Mouse (Mus musculus): ENCODE data around the gene Tmem274.

DNA sequence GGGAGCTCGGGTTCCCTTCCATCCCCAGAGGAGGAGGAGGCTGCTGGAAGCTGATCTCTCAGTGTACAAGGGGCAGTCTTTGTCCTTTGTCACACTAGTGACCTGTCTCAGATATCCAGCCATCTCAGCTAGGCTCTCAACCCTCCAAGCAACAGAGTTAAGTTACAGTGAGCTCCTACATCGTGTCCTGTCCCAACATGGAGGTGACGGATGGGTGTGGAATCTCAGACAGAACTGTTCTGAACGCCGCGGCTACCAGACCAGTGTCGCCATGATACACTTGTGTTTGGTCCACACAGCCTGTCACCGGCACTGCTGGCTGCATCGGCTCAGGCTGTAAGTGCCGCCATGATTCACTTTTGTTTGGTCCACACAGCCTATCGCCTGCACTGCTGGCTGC lies at the start of gene Tmem274:
- no peak for TF ChIP-seq CTCF (IDR thresholded peaks at IDR 0.05; ENCODE audit: insufficient read depth, low read depth, low read length)
- TF ChIP-seq POLR2A (IDR thresholded peaks at IDR 0.05; ENCODE audit: insufficient read depth, low read depth, low read length) = no peak
